Mouse (Mus musculus): ENCODE data around the gene Ccdc171. TPM values are rescaled to one million over a fixed set of nuclear protein-coding genes. Genes with fewer than 3 reads are reported as not detected.
"Not testable (repeated sequence)": the region's sequence is repeated elsewhere in the genome, so short reads cannot be mapped to it uniquely, and the experiment has no call there.

Gene Ccdc171
- total RNA-seq, 1 experiment: 3.5 TPM

DNA sequence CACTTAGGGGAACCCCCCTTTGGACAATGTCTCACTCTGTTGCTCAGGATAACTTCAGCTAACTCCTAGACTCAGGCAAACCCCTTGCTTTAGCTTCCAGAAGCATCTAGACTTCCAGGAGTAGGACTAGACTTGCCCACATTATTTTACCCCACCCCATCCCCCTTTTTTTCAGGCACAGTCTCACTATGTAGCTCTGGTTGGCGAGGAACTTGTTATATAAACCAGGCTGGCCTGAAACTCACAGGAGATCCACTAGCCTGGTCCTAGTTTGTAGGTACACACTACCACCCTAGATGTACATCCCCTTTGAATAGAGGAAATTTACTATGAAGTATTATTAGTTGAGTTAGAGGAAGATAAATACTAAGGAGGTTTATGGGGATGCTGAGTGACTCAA, 11.2 kb upstream of the Ccdc171 start:
- Histone ChIP-seq H3K9ac (ENCODE audit: insufficient read depth, low read depth, low read length, poor library complexity, severe bottlenecking) (no peak overlapping the region), H3K9me3 (ENCODE audit: control insufficient read depth, insufficient read depth, low read depth, low read length) (no peaks in the 10 kb centered on the region), H3K4me1 (ENCODE audit: control insufficient read depth in 2 of 2, insufficient read depth in 2 of 2, low read length in 2 of 2, poor library complexity in 1 of 2) (peaks cover 0 to 11% of the 10 kb centered on the region in 2 experiments; a peak in 2 of 4 replicates), H3K36me3 (ENCODE audit: control insufficient read depth, insufficient read depth, low read length, poor library complexity, severe bottlenecking) (no peaks in the 10 kb centered on the region), H3K27ac (ENCODE audit: insufficient read depth, low read depth, low read length, poor library complexity, severe bottlenecking) (no peak overlapping the region), H3K4me3 (ENCODE audit: insufficient read depth in 1 of 2, low read depth in 1 of 2, low read length in 2 of 2, poor library complexity in 1 of 2, severe bottlenecking in 1 of 2) (no peak overlapping the region)
- TF ChIP-seq ZNF384 (IDR thresholded peaks at IDR 0.05; ENCODE audit: low read depth, low read length) (no peak), CHD2 (IDR thresholded peaks at IDR 0.05; ENCODE audit: low read depth, low read length) (no peak), ZC3H11A (IDR thresholded peaks at IDR 0.05; ENCODE audit: borderline replicate concordance, low read depth, low read length) (no peak), MAFK (IDR thresholded peaks at IDR 0.05; ENCODE audit: insufficient read depth, low read depth, low read length) (no peak)
- in situ Hi-C loops (cut with MboI; ENCODE audit: low sequenced_read_pairs in 2 of 2, unreplicated experiment in 2 of 2): no loop called here
- no peak for DNase-seq (ENCODE audit: low read depth, low spot score)

GRCm38 (mm10) chr4:83514976-83515669, 10.2 kb upstream of the Ccdc171 start:
- Histone ChIP-seq H3K9me3 (ENCODE audit: control insufficient read depth, insufficient read depth, low read depth, low read length) (no peaks in the 10 kb centered on the region), H3K4me3 (ENCODE audit: insufficient read depth in 1 of 2, low read depth in 1 of 2, low read length in 2 of 2, poor library complexity in 1 of 2, severe bottlenecking in 1 of 2) (no peak overlapping the region), H3K36me3 (ENCODE audit: control insufficient read depth, insufficient read depth, low read length, poor library complexity, severe bottlenecking) (no peaks in the 10 kb centered on the region), H3K9ac (ENCODE audit: insufficient read depth, low read depth, low read length, poor library complexity, severe bottlenecking) (no peak overlapping the region), H3K27ac (ENCODE audit: insufficient read depth, low read depth, low read length, poor library complexity, severe bottlenecking) (no peak overlapping the region), H3K4me1 (ENCODE audit: control insufficient read depth in 2 of 2, insufficient read depth in 2 of 2, low read length in 2 of 2, poor library complexity in 1 of 2) (peaks cover 0 to 10% of the 10 kb centered on the region in 2 experiments; a peak in 2 of 4 replicates)
- in situ Hi-C loops (cut with MboI; ENCODE audit: low sequenced_read_pairs in 2 of 2, unreplicated experiment in 2 of 2): no loop called here
- TF ChIP-seq ZNF384 (IDR thresholded peaks at IDR 0.05; ENCODE audit: low read depth, low read length): no peak
- no peak for TF ChIP-seq ZC3H11A (IDR thresholded peaks at IDR 0.05; ENCODE audit: borderline replicate concordance, low read depth, low read length)
- no peak for TF ChIP-seq CHD2 (IDR thresholded peaks at IDR 0.05; ENCODE audit: low read depth, low read length)
- no peak for TF ChIP-seq HCFC1 (IDR thresholded peaks at IDR 0.05; ENCODE audit: borderline replicate concordance, insufficient read depth, low read length)
- no peak for TF ChIP-seq MAFK (IDR thresholded peaks at IDR 0.05; ENCODE audit: insufficient read depth, low read depth, low read length)
- DNase-seq (ENCODE audit: low read depth, low spot score): no peak

GRCm38 (mm10) chr4:83516144-83516543, 9.2 kb upstream of the Ccdc171 start:
- in situ Hi-C loops (cut with MboI; ENCODE audit: low sequenced_read_pairs in 2 of 2, unreplicated experiment in 2 of 2); H3K36me3 ChIP-seq (ENCODE audit: control insufficient read depth, insufficient read depth, low read length, poor library complexity, severe bottlenecking); H3K4me3 ChIP-seq (ENCODE audit: insufficient read depth in 1 of 2, low read depth in 1 of 2, low read length in 2 of 2, poor library complexity in 1 of 2, severe bottlenecking in 1 of 2): not testable (repeated sequence)

GRCm38 (mm10) chr4:83519148-83519547, 6.2 kb upstream of the Ccdc171 start:
- no peak overlapping the region for H3K9ac ChIP-seq (ENCODE audit: insufficient read depth, low read depth, low read length, poor library complexity, severe bottlenecking)
- DNase-seq (ENCODE audit: low read depth, low spot score): no peak
- no peak overlapping the region for H3K4me3 ChIP-seq (ENCODE audit: insufficient read depth in 1 of 2, low read depth in 1 of 2, low read length in 2 of 2, poor library complexity in 1 of 2, severe bottlenecking in 1 of 2)
- in situ Hi-C loops (cut with MboI; ENCODE audit: low sequenced_read_pairs in 2 of 2, unreplicated experiment in 2 of 2): no loop called here
- TF ChIP-seq CHD2 (IDR thresholded peaks at IDR 0.05; ENCODE audit: low read depth, low read length) (no peak), ZNF384 (IDR thresholded peaks at IDR 0.05; ENCODE audit: low read depth, low read length) (no peak), ZC3H11A (IDR thresholded peaks at IDR 0.05; ENCODE audit: borderline replicate concordance, low read depth, low read length) (no peak), MAFK (IDR thresholded peaks at IDR 0.05; ENCODE audit: insufficient read depth, low read depth, low read length) (no peak), HCFC1 (IDR thresholded peaks at IDR 0.05; ENCODE audit: borderline replicate concordance, insufficient read depth, low read length) (no peak)
- H3K27ac ChIP-seq (ENCODE audit: insufficient read depth, low read depth, low read length, poor library complexity, severe bottlenecking): no peak overlapping the region; the same call in 1 of the 2 replicates
- H3K4me1 ChIP-seq (ENCODE audit: control insufficient read depth in 2 of 2, insufficient read depth in 2 of 2, low read length in 2 of 2, poor library complexity in 1 of 2): peaks cover 0 to 3% of the 10 kb centered on the region in 2 experiments; a peak in 2 of 4 replicates
- H3K9me3 ChIP-seq (ENCODE audit: control insufficient read depth, insufficient read depth, low read depth, low read length): no peaks in the 10 kb centered on the region
- H3K36me3 ChIP-seq (ENCODE audit: control insufficient read depth, insufficient read depth, low read length, poor library complexity, severe bottlenecking): no peaks in the 10 kb centered on the region

More at GRCm38 (mm10) chr4:83516144-83516543, 9.2 kb upstream of the Ccdc171 start:
- H3K9me3 ChIP-seq (ENCODE audit: control insufficient read depth, insufficient read depth, low read depth, low read length); H3K4me1 ChIP-seq (ENCODE audit: control insufficient read depth in 2 of 2, insufficient read depth in 2 of 2, low read length in 2 of 2, poor library complexity in 1 of 2); DNase-seq (ENCODE audit: low read depth, low spot score); H3K9ac ChIP-seq (ENCODE audit: insufficient read depth, low read depth, low read length, poor library complexity, severe bottlenecking); H3K27ac ChIP-seq (ENCODE audit: insufficient read depth, low read depth, low read length, poor library complexity, severe bottlenecking): not testable (repeated sequence)

GRCm38 (mm10) chr4:83519807-83520206, 5.5 kb upstream of the Ccdc171 start:
- H3K27ac ChIP-seq (ENCODE audit: insufficient read depth, low read depth, low read length, poor library complexity, severe bottlenecking): no peak overlapping the region; the same call in 1 of the 2 replicates
- no peak overlapping the region for H3K4me3 ChIP-seq (ENCODE audit: insufficient read depth in 1 of 2, low read depth in 1 of 2, low read length in 2 of 2, poor library complexity in 1 of 2, severe bottlenecking in 1 of 2)
- TF ChIP-seq ZNF384 (IDR thresholded peaks at IDR 0.05; ENCODE audit: low read depth, low read length) (0 out of 2 replicates have a peak, but pooled peaks have one; percentile 16), HCFC1 (IDR thresholded peaks at IDR 0.05; ENCODE audit: borderline replicate concordance, insufficient read depth, low read length) (no peak)

More at GRCm38 (mm10) chr4:83519807-83520206, 5.5 kb upstream of the Ccdc171 start:
- in situ Hi-C loops (cut with MboI; ENCODE audit: low sequenced_read_pairs in 2 of 2, unreplicated experiment in 2 of 2): no loop called here
- Histone ChIP-seq H3K9me3 (ENCODE audit: control insufficient read depth, insufficient read depth, low read depth, low read length) (no peaks in the 10 kb centered on the region), H3K36me3 (ENCODE audit: control insufficient read depth, insufficient read depth, low read length, poor library complexity, severe bottlenecking) (no peaks in the 10 kb centered on the region), H3K9ac (ENCODE audit: insufficient read depth, low read depth, low read length, poor library complexity, severe bottlenecking) (no peak overlapping the region), H3K4me1 (ENCODE audit: control insufficient read depth in 2 of 2, insufficient read depth in 2 of 2, low read length in 2 of 2, poor library complexity in 1 of 2) (peaks cover 0 to 3% of the 10 kb centered on the region in 2 experiments; a peak in 2 of 4 replicates)
- DNase-seq (ENCODE audit: low read depth, low spot score): no peak
